25 mouse cellular contexts compared by ENCODE assay signal in the genomic region with DNA sequence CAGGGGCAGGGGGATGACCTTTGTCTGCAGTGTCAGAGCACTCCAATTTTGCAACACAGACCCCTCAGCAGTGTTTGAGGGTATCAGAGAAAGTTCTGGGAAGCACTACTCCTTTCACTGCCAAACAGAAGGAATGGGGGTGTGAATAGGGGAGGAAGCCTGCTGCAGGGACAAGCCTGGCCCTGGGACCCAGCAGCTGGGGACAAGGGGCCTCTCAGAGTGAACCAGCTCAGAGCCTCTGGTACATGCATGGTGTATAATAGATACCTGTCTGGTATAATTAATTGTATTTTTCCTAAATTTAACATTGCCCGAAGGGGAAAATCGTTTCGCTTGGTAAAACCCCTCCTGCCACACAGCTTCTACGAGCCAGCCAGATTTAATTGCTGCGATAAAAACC.
A peak's percentile ranks its signal among the peaks of the same experiment; 100 is the strongest.
DNase-seq lines count a peak whose midpoint lies in the region; ATAC-seq and TF ChIP-seq lines count a peak whose summit lies in the region.
"Had no signal": no experiment of that assay in that cellular context is flagged by ENCODE, and none has a peak within 500 bp of the region (broad histone marks: within the 10 kb centered on the region; RNA-seq: fewer than 3 reads in every experiment).

No protein-coding gene starts in this region.

- no peaks in the 10 kb centered on the region for H3K27me3 ChIP-seq in stomach, embryonic 16.5 days (ENCODE audit: control insufficient read depth, insufficient read depth, low read length)
- no peaks in the 10 kb centered on the region for H3K27me3 ChIP-seq in stomach, postnatal 0 days (ENCODE audit: control insufficient read depth, insufficient read depth, low read length)
- 0 out of 2 replicates have a peak, but pooled peaks cover 5% of the 10 kb centered on the region for H3K27me3 ChIP-seq in limb, embryonic 10.5 days (ENCODE audit: low read depth, poor library complexity, severe bottlenecking)
- H3K27me3 ChIP-seq: embryonic facial prominence, embryonic 12.5 days; heart, embryonic 13.5 days; hindbrain, embryonic 12.5 days; hindbrain, embryonic 15.5 days; intestine, embryonic 15.5 days had no signal

- peak overlapping the region; percentile 54; the same call in 1 of the 2 replicates for H3K27ac ChIP-seq in layer of hippocampus, adult 2 months
- H3K27ac ChIP-seq in stomach, embryonic 16.5 days (ENCODE audit: low read length): peak overlapping the region; percentile 49; the same call in 1 of the 2 replicates
- no peak overlapping the region for H3K27ac ChIP-seq in stomach, postnatal 0 days (replicated peaks)
- peak overlapping the region; percentile 64; the same call in 1 of the 2 replicates for H3K27ac ChIP-seq in limb, embryonic 10.5 days
- H3K27ac ChIP-seq: embryonic facial prominence, embryonic 12.5 days; heart, embryonic 10.5 days; heart, embryonic 13.5 days; hindbrain, embryonic 12.5 days; hindbrain, embryonic 15.5 days; intestine, embryonic 15.5 days had no signal

- H3K9me3 ChIP-seq in stomach, embryonic 16.5 days (replicated peaks; ENCODE audit: control insufficient read depth, low read length): no peaks in the 10 kb centered on the region
- H3K9me3 ChIP-seq in stomach, postnatal 0 days (ENCODE audit: control insufficient read depth, low read length): no peaks in the 10 kb centered on the region
- H3K9me3 ChIP-seq in limb, embryonic 10.5 days (replicated peaks): no peaks in the 10 kb centered on the region
- H3K9me3 ChIP-seq: embryonic facial prominence, embryonic 12.5 days; heart, embryonic 10.5 days; hindbrain, embryonic 12.5 days; hindbrain, embryonic 15.5 days; intestine, embryonic 15.5 days had no signal

- no peak for DNase-seq in layer of hippocampus, adult 2 months (ENCODE audit: low spot score in 2 of 2)
- no peak for DNase-seq in layer of hippocampus, adult 8-10 months (ENCODE audit: low spot score in 2 of 2)
- DNase-seq in stomach, postnatal 0 days (ENCODE audit: low spot score): no peak
- no peak for DNase-seq in limb, embryonic 10.5 days (ENCODE audit: low spot score)
- no peak for DNase-seq in left cerebral cortex, adult 9 months (ENCODE audit: low spot score in 2 of 2)
- no peak for DNase-seq in adrenal gland, postnatal 14 days
- DNase-seq: adrenal gland, adult 2 months; adrenal gland, postnatal 25 days; cerebellum, adult 18-20 months; cerebellum, adult 9-10 months; cerebellum, postnatal 14 days; forebrain, postnatal 0 days; gastrocnemius, postnatal 25 days; heart, adult 18-20 months; heart, postnatal 14 days; heart, postnatal 4 days had no signal

- TF ChIP-seq CTCF in layer of hippocampus, adult 2 months (conservative IDR thresholded peaks at IDR 0.05): no peak
- TF ChIP-seq CTCF in stomach, postnatal 0 days (IDR thresholded peaks at IDR 0.05; ENCODE audit: low read depth): no peak

- no peak overlapping the region for H3K4me2 ChIP-seq in stomach, embryonic 16.5 days (ENCODE audit: low read depth, low read length)
- H3K4me2 ChIP-seq in stomach, postnatal 0 days (replicated peaks; ENCODE audit: low read depth): no peak overlapping the region
- H3K4me2 ChIP-seq: embryonic facial prominence, embryonic 12.5 days; heart, embryonic 13.5 days; hindbrain, embryonic 12.5 days; hindbrain, embryonic 15.5 days; intestine, embryonic 15.5 days had no signal

- no peaks in the 10 kb centered on the region for H3K36me3 ChIP-seq in stomach, embryonic 16.5 days (ENCODE audit: control insufficient read depth, insufficient read depth, low read length)
- H3K36me3 ChIP-seq in stomach, postnatal 0 days (ENCODE audit: control insufficient read depth, insufficient read depth, low read length): no peaks in the 10 kb centered on the region
- no peaks in the 10 kb centered on the region for H3K36me3 ChIP-seq in limb, embryonic 10.5 days
- H3K36me3 ChIP-seq: embryonic facial prominence, embryonic 12.5 days; heart, embryonic 10.5 days; heart, embryonic 13.5 days; hindbrain, embryonic 12.5 days; hindbrain, embryonic 15.5 days; intestine, embryonic 15.5 days had no signal

- no peak for TF ChIP-seq EP300 in stomach, postnatal 0 days (optimal IDR thresholded peaks at IDR 0.05)

- H3K4me1 ChIP-seq in stomach, embryonic 16.5 days (ENCODE audit: control insufficient read depth, insufficient read depth, low read length): no peaks in the 10 kb centered on the region
- no peaks in the 10 kb centered on the region for H3K4me1 ChIP-seq in stomach, postnatal 0 days (replicated peaks; ENCODE audit: control insufficient read depth, insufficient read depth)
- H3K4me1 ChIP-seq in limb, embryonic 10.5 days: peaks cover 14% of the 10 kb centered on the region
- H3K4me1 ChIP-seq: heart, embryonic 10.5 days; heart, embryonic 13.5 days; hindbrain, embryonic 12.5 days; hindbrain, embryonic 15.5 days; intestine, embryonic 15.5 days had no signal

- no peak overlapping the region for H3K9ac ChIP-seq in stomach, embryonic 16.5 days (ENCODE audit: low read length)
- H3K9ac ChIP-seq in stomach, postnatal 0 days (ENCODE audit: low read length): no peak overlapping the region
- H3K9ac ChIP-seq: embryonic facial prominence, embryonic 12.5 days; forebrain, postnatal 0 days; heart, embryonic 13.5 days; hindbrain, embryonic 12.5 days; hindbrain, embryonic 15.5 days; intestine, embryonic 15.5 days had no signal

- ATAC-seq in stomach, embryonic 16.5 days (ENCODE audit: insufficient read depth, low FRiP score): no peak
- ATAC-seq in stomach, postnatal 0 days (ENCODE audit: low FRiP score, low TSS enrichment): no peak
- ATAC-seq: CD4-positive, CD25-positive, alpha-beta regulatory T cell, adult 4 months; forebrain, embryonic 14.5 days; forebrain, postnatal 0 days; intestine, embryonic 15.5 days had no signal

- 74% methylated on average over 5 of the region's 5 CpGs for WGBS in stomach, embryonic 16.5 days
- WGBS in stomach, postnatal 0 days: 67% methylated on average over 5 of the region's 5 CpGs
- WGBS in limb, embryonic 10.5 days: 68% methylated on average over 5 of the region's 5 CpGs

- H3K4me3 ChIP-seq in layer of hippocampus, adult 2 months: no peak overlapping the region
- no peak overlapping the region for H3K4me3 ChIP-seq in stomach, embryonic 16.5 days (replicated peaks; ENCODE audit: low read length)
- H3K4me3 ChIP-seq in stomach, postnatal 0 days (ENCODE audit: low read depth, low read length): no peak overlapping the region
- no peak overlapping the region for H3K4me3 ChIP-seq in limb, embryonic 10.5 days
- H3K4me3 ChIP-seq: embryonic facial prominence, embryonic 12.5 days; heart, embryonic 10.5 days; heart, embryonic 13.5 days; hindbrain, embryonic 12.5 days; hindbrain, embryonic 15.5 days; intestine, embryonic 15.5 days had no signal
